Mouse (Mus musculus) forebrain, embryonic 12.5 days (tissue): ENCODE data around the gene Gm7247. TPM values are rescaled to one million over a fixed set of nuclear protein-coding genes. Genes with fewer than 3 reads are reported as not detected.
"Not testable (repeated sequence)": the region's sequence is repeated elsewhere in the genome, so short reads cannot be mapped to it uniquely, and the experiment has no call there.

Experiments
- ATAC-seq: fragments of 200-750 bp; cut with Nextera tagmentation; 2 replicates; pipeline ENCODE4 v1.8.0; 2017; ENCODE audit warnings: moderate TSS enrichment; ENCODE audit not compliant: low FRiP score
- H3K27ac ChIP-seq: fragments of 300-500 bp; sonication (generic); 2 replicates; pipeline ENCODE4 v1.5.1; 2016; ENCODE audit warnings: mild to moderate bottlenecking
- H3K27me3 ChIP-seq: fragments of 300-500 bp; sonication (generic); 2 replicates; pipeline ENCODE4 v1.6.1; 2016; ENCODE audit warnings: mild to moderate bottlenecking
- H3K36me3 ChIP-seq: fragments of 300-500 bp; sonication (generic); replicated peaks from 2 replicates; pipeline ENCODE4 v1.6.1; 2016; ENCODE audit warnings: mild to moderate bottlenecking
- H3K4me1 ChIP-seq: fragments of 300-500 bp; sonication (generic); 2 replicates; pipeline ENCODE4 v1.6.1; 2016
- H3K4me2 ChIP-seq: fragments of 300-500 bp; sonication (generic); 2 replicates; pipeline ENCODE4 v1.6.1; 2016; ENCODE audit warnings: mild to moderate bottlenecking, moderate library complexity
- H3K4me3 ChIP-seq: fragments of 300-500 bp; sonication (generic); replicated peaks from 2 replicates; pipeline ENCODE4 v1.5.1; 2016; ENCODE audit warnings: mild to moderate bottlenecking
- H3K9ac ChIP-seq: fragments of 300-500 bp; sonication (generic); 2 replicates; pipeline ENCODE4 v1.6.1; 2016; ENCODE audit warnings: mild to moderate bottlenecking
- H3K9me3 ChIP-seq: fragments of 300-500 bp; sonication (generic); 2 replicates; pipeline ENCODE4 v1.6.1; 2016
- WGBS: fragments of 180-500 bp; shearing (Covaris S2); methylation state at CpG from one replicate; pipeline ENCODE4 v1.1.7; 2016; 5-methylcytosine and 5-hydroxymethylcytosine counted together
- polyA plus RNA-seq: library from polyadenylated mRNA; unstranded; fragments of >200 nt; fragmentation: Nextera tagmentation; extraction: Ambion mirVana; gene quantifications from 2 replicates; pipeline ENCODE4 v1.2.1, GENCODE M21; 2016

The Gm7247 gene
- polyA plus RNA-seq: not detected in 2 replicates

- no peak within 1 kb of the TSS for H3K4me2 ChIP-seq
- no peak within 1 kb of the TSS for H3K27ac ChIP-seq
- no peaks in the 10 kb centered on the region for H3K36me3 ChIP-seq
- H3K4me3 ChIP-seq: no peak within 1 kb of the TSS
- H3K9ac ChIP-seq: no peak within 1 kb of the TSS
- WGBS: 84% methylated on average over 1 of the region's 1 CpGs
- H3K9me3 ChIP-seq: no peaks in the 10 kb centered on the region
- ATAC-seq: no peak
- peaks cover 19% of the 10 kb centered on the region; the same call in 1 of the 2 replicates for H3K27me3 ChIP-seq
- H3K4me1 ChIP-seq: no peaks in the 10 kb centered on the region
These were observed at the start of gene Gm7247 for GRCm38 (mm10) chr14:51361456-51361855. Gene Gm7247 (plus strand): TSS chr14:51361756.

GRCm38 (mm10) chr14:51324001-51324400 lies 37.6 kb upstream of the Gm7247 start:
- Histone ChIP-seq H3K4me3 (no peak overlapping the region), H3K4me1 (no peaks in the 10 kb centered on the region), H3K4me2 (no peak overlapping the region), H3K9ac (no peak overlapping the region), H3K27me3 (no peaks in the 10 kb centered on the region), H3K27ac (no peak overlapping the region), H3K9me3 (no peaks in the 10 kb centered on the region), H3K36me3 (no peaks in the 10 kb centered on the region)
- WGBS: 50% methylated on average over 1 of the region's 1 CpGs
- ATAC-seq: no peak

- no peak for ATAC-seq
- Histone ChIP-seq H3K27me3 (no peaks in the 10 kb centered on the region), H3K27ac (no peak overlapping the region), H3K4me1 (no peaks in the 10 kb centered on the region), H3K9ac (no peak overlapping the region), H3K36me3 (no peaks in the 10 kb centered on the region), H3K4me2 (no peak overlapping the region), H3K9me3 (no peaks in the 10 kb centered on the region), H3K4me3 (no peak overlapping the region)
These were observed 15.5 kb upstream of the Gm7247 start for GRCm38 (mm10) chr14:51346027-51346426.

GRCm38 (mm10) chr14:51358111-51358982 lies 3.2 kb upstream of the Gm7247 start:
- H3K9me3 ChIP-seq: no peaks in the 10 kb centered on the region

DNA sequence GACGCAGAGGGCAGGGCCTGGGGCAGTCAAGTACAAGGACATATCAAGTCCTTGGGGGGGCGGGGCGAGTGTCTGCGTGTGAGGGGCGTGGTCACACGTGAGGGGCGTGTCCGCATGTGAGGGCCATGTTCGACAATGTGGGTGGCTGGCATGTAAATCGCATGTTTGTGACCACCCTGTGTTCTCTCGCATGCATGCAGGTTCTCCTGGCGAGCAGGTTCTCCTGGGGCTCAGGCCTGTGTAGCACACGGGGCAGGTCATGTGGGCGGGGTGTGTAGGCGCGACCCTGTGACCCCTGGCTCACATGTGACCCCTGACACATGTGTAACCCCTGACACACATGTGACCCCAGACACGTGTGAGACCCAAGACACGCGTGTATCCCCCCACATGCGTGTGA lies 21.2 kb downstream of the Gm7247 start:
- H3K36me3 ChIP-seq: no peaks in the 10 kb centered on the region
- H3K9me3 ChIP-seq: peaks cover 20% of the 10 kb centered on the region
- no peaks in the 10 kb centered on the region for H3K27me3 ChIP-seq
- no peaks in the 10 kb centered on the region for H3K4me1 ChIP-seq
- WGBS: 95% methylated on average over 20 of the region's 20 CpGs
- no peak overlapping the region for H3K4me3 ChIP-seq
- H3K4me2 ChIP-seq: no peak overlapping the region
- no peak for ATAC-seq
- H3K27ac ChIP-seq: no peak overlapping the region
- H3K9ac ChIP-seq: no peak overlapping the region

More at GRCm38 (mm10) chr14:51358111-51358982, 3.2 kb upstream of the Gm7247 start:
- H3K36me3 ChIP-seq: no peaks in the 10 kb centered on the region
- peak; percentile 87 for ATAC-seq
- peak overlapping the region; percentile 82 for H3K4me2 ChIP-seq
- peak overlapping the region; percentile 68 for H3K9ac ChIP-seq
- 8% methylated on average over 55 of the region's 75 CpGs for WGBS
- H3K27me3 ChIP-seq: peaks cover 19% of the 10 kb centered on the region; the same call in 1 of the 2 replicates
- no peak overlapping the region for H3K27ac ChIP-seq
- peak overlapping the region; percentile 51 for H3K4me3 ChIP-seq
- H3K4me1 ChIP-seq: no peaks in the 10 kb centered on the region

DNA sequence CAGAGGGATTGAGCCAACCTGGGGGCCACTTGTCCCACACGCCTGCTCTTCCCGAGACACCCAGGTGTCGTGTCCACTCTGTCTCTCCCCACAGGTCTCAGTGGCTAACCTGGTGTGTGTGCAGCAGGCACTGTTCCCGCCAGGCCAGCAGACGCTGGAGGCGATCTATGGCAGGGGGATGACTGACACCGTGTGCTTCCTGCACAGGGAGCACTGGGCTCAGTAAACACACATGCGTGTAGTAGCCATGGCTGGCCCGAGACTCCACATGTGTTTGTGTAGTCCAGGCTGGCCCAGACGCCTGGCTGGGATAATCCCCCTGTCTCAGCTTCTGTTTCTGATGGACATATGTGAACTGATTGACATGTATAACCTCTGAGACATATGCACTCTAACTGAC lies 22.8 kb downstream of the Gm7247 start:
- 94% methylated on average over 10 of the region's 10 CpGs for WGBS
- Histone ChIP-seq H3K9ac (no peak overlapping the region), H3K9me3 (peaks cover 20% of the 10 kb centered on the region), H3K4me2 (no peak overlapping the region), H3K27ac (no peak overlapping the region), H3K4me3 (no peak overlapping the region), H3K36me3 (no peaks in the 10 kb centered on the region), H3K4me1 (no peaks in the 10 kb centered on the region), H3K27me3 (no peaks in the 10 kb centered on the region)
- ATAC-seq: peak; percentile 30; the same call in 1 of the 2 replicates

GRCm38 (mm10) chr14:51385741-51386140 lies 24.2 kb downstream of the Gm7247 start:
- H3K9me3 ChIP-seq: peaks cover 20% of the 10 kb centered on the region

DNA sequence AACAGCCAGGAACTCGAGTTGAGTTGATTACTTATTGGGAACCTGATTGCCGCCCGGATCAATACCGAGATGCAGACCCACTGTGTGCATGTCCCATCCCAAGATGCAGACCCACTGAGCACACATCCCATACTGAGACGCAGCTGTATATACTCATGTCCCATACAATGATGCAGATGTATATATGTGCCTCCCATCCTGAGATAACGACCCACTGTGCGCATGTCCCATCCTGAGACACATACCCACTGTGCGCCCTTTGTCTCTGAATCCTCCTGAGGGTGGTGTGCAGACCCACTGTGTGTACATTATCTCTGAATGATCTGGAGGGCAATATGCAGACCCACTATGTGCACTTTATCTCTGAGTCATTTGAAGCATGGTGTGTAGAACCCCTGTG lies 26.2 kb downstream of the Gm7247 start:
- no peak overlapping the region for H3K9ac ChIP-seq
- no peaks in the 10 kb centered on the region for H3K36me3 ChIP-seq
- peaks cover 16% of the 10 kb centered on the region for H3K9me3 ChIP-seq
- no peak overlapping the region for H3K4me2 ChIP-seq
- H3K4me1 ChIP-seq: no peaks in the 10 kb centered on the region
- H3K27me3 ChIP-seq: no peaks in the 10 kb centered on the region
- no peak overlapping the region for H3K4me3 ChIP-seq
- WGBS: 91% methylated on average over 8 of the region's 8 CpGs
- ATAC-seq: no peak
- H3K27ac ChIP-seq: no peak overlapping the region

More at GRCm38 (mm10) chr14:51385741-51386140, 24.2 kb downstream of the Gm7247 start:
- no peaks in the 10 kb centered on the region for H3K27me3 ChIP-seq
- H3K4me3 ChIP-seq: no peak overlapping the region
- peak; percentile 76 for ATAC-seq
- H3K9ac ChIP-seq: no peak overlapping the region
- H3K27ac ChIP-seq: no peak overlapping the region
- no peak overlapping the region for H3K4me2 ChIP-seq
- no peaks in the 10 kb centered on the region for H3K36me3 ChIP-seq
- WGBS: 65% methylated on average over 4 of the region's 4 CpGs
- no peaks in the 10 kb centered on the region for H3K4me1 ChIP-seq

GRCm38 (mm10) chr14:51388222-51388621 lies 26.7 kb downstream of the Gm7247 start:
- Histone ChIP-seq H3K9me3 (peaks cover 12% of the 10 kb centered on the region), H3K27me3 (no peaks in the 10 kb centered on the region), H3K9ac (no peak overlapping the region), H3K4me1 (no peaks in the 10 kb centered on the region), H3K36me3 (no peaks in the 10 kb centered on the region), H3K4me3 (no peak overlapping the region), H3K4me2 (no peak overlapping the region), H3K27ac (no peak overlapping the region)
- WGBS: 93% methylated on average over 9 of the region's 9 CpGs
- ATAC-seq: no peak; the same call in 1 of the 2 replicates

- no peak within 1 kb of the TSS for H3K4me2 ChIP-seq
- no peaks in the 10 kb centered on the region for H3K9me3 ChIP-seq
- no peaks in the 10 kb centered on the region for H3K36me3 ChIP-seq
- no peaks in the 10 kb centered on the region for H3K4me1 ChIP-seq
- H3K27ac ChIP-seq: no peak within 1 kb of the TSS
- no peaks in the 10 kb centered on the region for H3K27me3 ChIP-seq
- WGBS: 76% methylated on average over 1 of the region's 1 CpGs
- no peak within 1 kb of the TSS for H3K9ac ChIP-seq
- ATAC-seq: no peak
- no peak within 1 kb of the TSS for H3K4me3 ChIP-seq
These were observed 49.0 kb downstream of the Gm7247 start, which contains the start of gene Vmn2r88 for GRCm38 (mm10) chr14:51410520-51410919. Gene Vmn2r88 (plus strand): TSS chr14:51410820.

DNA sequence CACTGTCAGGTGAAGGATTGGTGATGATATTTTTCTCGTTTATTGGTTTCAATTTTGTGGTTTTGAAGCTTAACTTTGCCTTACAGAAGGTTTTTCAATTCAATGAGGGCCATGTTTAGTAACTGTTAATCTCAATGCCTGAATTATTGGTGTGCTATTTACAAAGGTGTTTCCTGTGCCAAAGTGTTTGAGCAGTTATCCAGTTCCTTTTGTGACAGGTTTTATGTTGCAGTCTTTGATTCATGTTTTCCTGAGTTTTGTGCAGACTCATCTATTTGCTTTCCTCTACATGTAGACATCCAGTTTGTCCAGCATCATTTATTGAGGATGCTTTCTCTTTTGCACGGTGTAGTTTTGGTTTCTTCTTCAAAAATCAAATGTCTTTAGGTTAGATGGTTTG lies 62.3 kb downstream of the Gm7247 start:
- no peak overlapping the region for H3K27ac ChIP-seq
- H3K9me3 ChIP-seq: no peaks in the 10 kb centered on the region
- ATAC-seq: no peak
- no peaks in the 10 kb centered on the region for H3K36me3 ChIP-seq
- no peak overlapping the region for H3K4me3 ChIP-seq
- no peaks in the 10 kb centered on the region for H3K4me1 ChIP-seq
- 77% methylated on average over 2 of the region's 2 CpGs for WGBS
- H3K9ac ChIP-seq: no peak overlapping the region
- no peak overlapping the region for H3K4me2 ChIP-seq
- H3K27me3 ChIP-seq: no peaks in the 10 kb centered on the region

GRCm38 (mm10) chr14:51430138-51430537 lies 68.6 kb downstream of the Gm7247 start:
- not testable (repeated sequence) for H3K36me3 ChIP-seq, H3K4me3 ChIP-seq, H3K4me1 ChIP-seq, H3K9ac ChIP-seq, H3K27ac ChIP-seq, H3K27me3 ChIP-seq, ATAC-seq, H3K4me2 ChIP-seq, H3K9me3 ChIP-seq

- no peak overlapping the region for H3K9ac ChIP-seq
- WGBS: 94% methylated on average over 16 of the region's 16 CpGs
- no peaks in the 10 kb centered on the region for H3K36me3 ChIP-seq
- peak; percentile 33; the same call in 1 of the 2 replicates for ATAC-seq
- no peak overlapping the region for H3K4me2 ChIP-seq
- no peaks in the 10 kb centered on the region for H3K4me1 ChIP-seq
- no peak overlapping the region for H3K4me3 ChIP-seq
- H3K9me3 ChIP-seq: peaks cover 22% of the 10 kb centered on the region
- H3K27me3 ChIP-seq: no peaks in the 10 kb centered on the region
- no peak overlapping the region for H3K27ac ChIP-seq
These were observed 73.0 kb downstream of the Gm7247 start for GRCm38 (mm10) chr14:51434546-51434945.
